Mouse (Mus musculus) brain, adult 2 months (tissue): ENCODE measurements around the gene Mydgf.

Experiments
- DNase-seq: peaks from one replicate; pipeline ENCODE4 v3.0.0; 2011; ENCODE audit warnings: low read depth, low spot score

The Mydgf gene

DNA sequence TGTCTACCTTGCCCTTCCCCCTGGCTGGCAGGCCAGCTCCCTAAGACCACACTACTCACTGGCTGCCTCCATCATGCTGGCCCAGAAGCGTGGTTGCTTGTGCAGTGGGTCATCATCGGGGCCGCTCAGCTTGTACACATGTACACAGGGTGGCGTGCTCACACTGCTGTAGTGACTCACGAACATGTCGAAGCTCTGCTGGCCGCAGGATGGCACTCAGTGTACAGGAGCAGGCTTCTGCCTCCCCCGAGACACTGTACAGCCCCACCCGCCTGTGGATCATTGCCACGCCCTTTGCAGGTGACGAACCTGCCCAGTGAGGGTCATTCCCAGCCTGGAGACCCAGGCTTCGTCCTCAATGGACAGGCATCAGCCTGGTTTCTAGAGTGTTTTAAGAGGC is 10.6 kb upstream of the Mydgf start:
- DNase-seq = no peak

- DNase-seq = peak; percentile 27
Observed at GRCm38 (mm10) chr17:56191266-56191665, 7.5 kb upstream of the Mydgf start.

- peak; percentile 73 for DNase-seq
Observed at GRCm38 (mm10) chr17:56185281-56186141, 1.8 kb upstream of the Mydgf start.

GRCm38 (mm10) chr17:56182975-56183657 is 604 bp downstream of the Mydgf start:
- no peak for DNase-seq

DNA sequence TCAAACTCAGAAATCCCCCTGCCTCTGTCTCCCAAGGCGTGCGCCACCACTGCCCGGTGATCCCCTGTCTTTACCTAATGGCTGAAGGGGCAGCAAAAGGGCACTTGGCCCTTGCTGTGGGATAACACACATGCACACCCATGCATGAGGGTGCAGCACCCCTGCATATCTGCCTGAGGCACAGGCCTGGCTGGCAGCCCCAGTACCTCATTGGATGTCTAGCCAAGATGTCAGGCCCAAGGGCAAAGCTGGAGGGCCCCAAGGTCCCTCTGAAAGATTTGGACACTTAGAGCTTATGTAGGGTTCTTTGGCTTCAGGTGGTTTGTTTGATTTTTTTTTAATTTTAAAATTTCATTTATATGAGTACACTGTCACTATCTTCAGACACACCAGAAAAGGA is 8.3 kb downstream of the Mydgf start:
- DNase-seq = no peak

GRCm38 (mm10) chr17:56173401-56174046 is 10.2 kb downstream of the Mydgf start:
- no peak for DNase-seq

- DNase-seq = no peak
Observed at GRCm38 (mm10) chr17:56171881-56172280, 11.8 kb downstream of the Mydgf start.

- DNase-seq = no peak
Observed at GRCm38 (mm10) chr17:56171456-56171855, 12.3 kb downstream of the Mydgf start.

DNA sequence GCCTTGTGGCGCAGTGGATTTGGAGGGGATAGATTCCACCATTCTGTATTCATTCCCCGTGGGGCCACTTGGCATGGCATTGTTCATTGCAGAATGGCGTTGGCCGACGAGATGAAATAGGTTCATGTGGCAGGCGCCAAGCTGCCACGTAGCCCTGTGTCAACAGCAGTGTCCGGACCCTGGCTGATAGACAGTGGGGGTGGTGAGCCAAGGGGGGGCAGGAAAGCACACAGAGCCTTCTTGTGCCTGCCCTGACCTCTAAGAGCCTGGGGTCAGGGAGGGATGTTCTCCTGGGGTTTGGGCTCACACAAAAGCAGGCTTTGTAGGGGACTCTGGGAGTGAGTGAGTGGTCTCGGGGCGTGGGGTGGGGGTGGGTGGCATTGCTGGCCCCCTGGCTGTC is 13.1 kb downstream of the Mydgf start:
- DNase-seq = no peak

DNA sequence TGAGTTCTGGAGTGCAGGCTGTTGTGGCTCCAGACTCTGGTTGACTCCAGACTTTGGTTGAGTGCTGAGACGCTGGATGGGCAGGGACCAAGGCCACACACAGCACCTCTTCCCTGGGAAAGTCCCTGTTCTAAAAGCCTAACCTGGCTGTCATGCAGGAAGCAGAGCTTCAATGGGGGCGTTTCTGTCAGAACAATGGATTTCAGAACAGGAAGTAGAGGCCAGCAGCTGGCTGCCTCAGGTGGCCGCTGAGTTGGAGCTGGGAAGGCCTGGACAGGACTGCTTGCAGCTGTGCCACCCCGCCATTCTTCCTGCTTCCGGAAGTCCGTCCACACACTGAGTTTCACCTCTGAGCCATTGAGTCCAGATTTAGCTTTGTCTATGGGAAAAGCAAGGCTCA is 13.9 kb downstream of the Mydgf start:
- DNase-seq = no peak

DNA sequence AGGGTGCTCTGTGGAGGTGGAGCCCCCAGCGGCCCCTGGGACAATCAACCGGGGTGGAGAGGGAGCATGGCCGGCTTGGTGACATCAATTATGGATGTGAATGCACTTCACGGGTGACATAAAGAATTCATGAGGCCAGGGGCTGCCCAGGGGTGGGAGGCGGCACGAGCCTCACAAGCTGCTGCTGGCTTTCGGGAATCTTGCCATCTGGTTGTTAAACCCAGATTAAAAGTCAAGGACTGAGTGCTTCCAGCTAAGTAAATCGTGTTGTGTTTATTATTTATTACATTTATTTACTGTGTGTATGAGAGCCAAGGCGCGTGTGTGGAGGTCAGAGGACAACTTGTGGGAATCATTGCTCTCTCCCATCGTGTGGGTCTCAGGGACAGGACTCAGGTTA is 18.0 kb downstream of the Mydgf start:
- DNase-seq = no peak

DNA sequence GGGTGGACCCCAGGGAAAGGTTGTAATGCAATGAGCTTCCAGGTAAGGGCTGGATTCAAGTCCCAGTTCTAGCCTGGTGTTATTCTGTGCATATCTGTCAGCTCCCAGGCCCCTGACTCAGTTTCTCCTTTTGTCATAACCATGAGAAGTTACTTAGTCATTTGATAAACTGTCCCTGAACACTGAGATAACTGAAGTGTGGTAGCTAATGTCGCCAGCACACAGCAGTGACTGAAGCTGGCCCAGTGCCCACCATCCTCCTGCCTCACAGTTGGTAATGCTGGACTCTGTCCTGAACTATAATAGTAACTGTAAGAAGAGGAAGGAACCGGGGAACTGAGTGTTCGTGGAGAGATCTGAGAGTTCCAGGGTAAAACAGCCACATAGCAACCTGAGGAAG is 19.2 kb downstream of the Mydgf start:
- no peak for DNase-seq

DNA sequence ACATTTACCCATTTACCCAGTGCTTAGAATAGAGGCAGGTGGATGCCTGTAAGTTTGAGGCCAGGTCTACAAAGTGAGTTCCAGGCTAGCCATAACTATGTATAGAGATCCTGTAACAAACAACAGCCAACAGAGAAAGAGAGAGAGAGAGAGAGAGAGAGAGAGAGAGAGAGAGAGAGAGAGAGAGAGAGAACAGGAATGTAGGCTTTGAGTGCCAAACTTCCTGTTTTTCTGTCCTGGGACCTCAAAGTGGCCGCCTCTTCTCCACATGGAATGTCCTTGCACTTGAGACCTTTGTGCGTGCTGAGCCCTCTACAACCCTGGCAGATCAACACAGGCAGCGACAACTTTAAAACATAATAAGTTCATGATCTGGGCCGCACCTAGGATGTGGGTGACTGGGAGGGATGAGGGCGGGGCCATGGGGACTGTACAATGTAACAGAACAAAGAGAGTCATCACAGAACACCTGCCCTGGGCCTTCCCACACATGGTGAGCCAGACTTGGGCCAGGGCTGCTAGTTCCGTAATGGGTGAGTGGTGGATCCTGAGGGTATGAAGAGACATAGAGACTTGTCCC is 20.1 kb downstream of the Mydgf start:
- no peak for DNase-seq

DNA sequence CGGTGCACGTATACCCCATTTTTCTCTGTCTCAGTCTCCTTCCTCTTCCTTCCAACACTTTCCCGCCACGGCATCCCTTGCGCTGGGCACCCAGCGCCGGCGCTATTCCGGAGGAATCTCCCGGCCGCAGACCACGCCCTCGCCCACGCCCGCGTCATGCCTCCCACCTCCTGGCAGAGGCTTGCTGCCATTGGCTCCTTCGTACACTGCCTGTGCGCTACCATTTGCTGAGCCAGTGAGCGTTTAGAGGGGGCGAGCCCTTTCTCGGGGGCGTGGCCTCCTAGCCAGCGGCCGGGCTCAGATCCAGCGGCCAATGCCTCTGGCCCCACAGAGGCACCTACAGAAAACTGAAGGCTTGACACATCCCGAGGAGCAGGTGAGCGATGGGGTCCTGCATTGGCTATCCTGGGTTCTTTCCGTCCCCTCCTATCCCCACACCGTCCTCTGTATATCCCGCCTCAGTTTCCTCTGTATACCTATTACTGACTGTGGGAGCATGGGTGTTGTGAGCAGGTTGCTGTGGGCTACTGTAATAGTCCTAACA is 21.4 kb downstream of the Mydgf start, which contains the start of gene Tnfaip8l1:
Gene Tnfaip8l1, plus strand, starts transcription at position 247 of the 544 bp plus-strand sequence.
- DNase-seq = peak; percentile 98

GRCm38 (mm10) chr17:56159729-56160128 is 24.0 kb downstream of the Mydgf start:
- peak; percentile 79 for DNase-seq

- DNase-seq = peak; percentile 40
Observed at GRCm38 (mm10) chr17:56153643-56154042, 30.1 kb downstream of the Mydgf start.

DNA sequence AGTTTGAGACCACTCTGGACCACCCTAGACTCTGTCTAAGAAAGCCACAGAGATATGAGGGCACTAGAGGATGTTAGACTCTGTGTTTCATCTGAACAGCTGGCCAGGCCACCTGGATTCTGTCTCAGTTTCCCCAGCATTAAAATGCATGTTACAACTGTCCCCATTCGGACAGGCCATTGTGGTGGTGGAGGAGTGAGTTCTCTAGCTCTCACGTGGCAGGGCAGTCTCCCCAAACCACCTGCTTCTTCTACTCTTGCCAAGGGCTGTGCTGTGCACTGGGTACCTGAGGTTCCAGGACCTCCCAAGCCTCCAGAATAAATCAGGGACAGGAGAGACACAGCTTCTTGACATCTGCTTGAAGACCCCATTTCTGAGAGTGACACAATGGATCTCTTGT is 33.8 kb downstream of the Mydgf start:
- no peak for DNase-seq

- no peak for DNase-seq
Observed at GRCm38 (mm10) chr17:56148790-56149618, 34.7 kb downstream of the Mydgf start.

- DNase-seq = no peak
Observed at GRCm38 (mm10) chr17:56148280-56148679, 35.4 kb downstream of the Mydgf start.

- no peak for DNase-seq
Observed at GRCm38 (mm10) chr17:56147420-56147819, 36.3 kb downstream of the Mydgf start.

DNA sequence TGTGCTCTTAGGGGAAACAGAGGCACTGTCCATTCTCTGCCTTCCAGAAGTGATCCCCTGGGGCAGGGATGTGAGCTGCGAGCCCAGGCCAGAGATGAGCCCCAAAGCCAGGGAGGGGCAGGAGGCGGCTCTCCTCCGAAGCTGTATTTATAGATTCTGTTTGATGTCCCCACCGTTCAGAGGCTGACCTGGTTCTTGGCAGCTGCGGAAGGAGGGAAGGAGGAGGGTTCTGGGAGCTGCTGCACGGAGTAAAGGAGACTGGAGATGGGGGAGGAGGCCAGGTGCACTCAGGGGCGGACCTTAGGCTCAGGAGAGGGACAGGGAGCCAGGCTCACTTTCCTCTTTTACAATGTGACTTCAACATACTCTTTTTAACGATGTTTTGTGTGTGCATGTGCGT is 37.6 kb downstream of the Mydgf start:
- DNase-seq = peak; percentile 63
